Mouse (Mus musculus) liver, embryonic 16.5 days (tissue): ENCODE measurements around the gene Ruvbl2. TPM values are rescaled to one million over a fixed set of nuclear protein-coding genes. Genes with fewer than 3 reads are reported as not detected.

Experiments
- ATAC-seq: fragments of 200-750 bp; cut with Nextera tagmentation; 2 replicates; pipeline ENCODE4 v1.8.0; 2017; ENCODE audit warnings: low read depth, mild to moderate bottlenecking, moderate number of reproducible peaks, moderate library complexity
- H3K27ac ChIP-seq: fragments of 300-500 bp; sonication (generic); 2 replicates; pipeline ENCODE4 v1.5.1; 2014; ENCODE audit warnings: mild to moderate bottlenecking, low read length
- H3K27me3 ChIP-seq: fragments of 300-500 bp; sonication (generic); 2 replicates; pipeline ENCODE4 v1.6.1; 2014; ENCODE audit warnings: low read depth, low read length, mixed read lengths; ENCODE audit not compliant: control insufficient read depth, insufficient read depth
- H3K36me3 ChIP-seq: fragments of 300-500 bp; sonication (generic); 2 replicates; pipeline ENCODE4 v1.6.1; 2014; ENCODE audit warnings: mild to moderate bottlenecking; ENCODE audit not compliant: control insufficient read depth, insufficient read depth
- H3K4me1 ChIP-seq: fragments of 300-500 bp; sonication (generic); 2 replicates; pipeline ENCODE4 v1.6.1; 2014; ENCODE audit warnings: low read depth, low read length, mixed read lengths; ENCODE audit not compliant: control insufficient read depth
- H3K4me2 ChIP-seq: fragments of 300-500 bp; sonication (generic); 2 replicates; pipeline ENCODE4 v1.6.1; 2014; ENCODE audit warnings: low read depth, low read length, mixed read lengths
- H3K4me3 ChIP-seq: fragments of 300-500 bp; sonication (generic); 2 replicates; pipeline ENCODE4 v1.5.1; 2014; ENCODE audit warnings: low read depth, mild to moderate bottlenecking, low read length
- H3K9ac ChIP-seq: fragments of 300-500 bp; sonication (generic); 2 replicates; pipeline ENCODE4 v1.6.1; 2014; ENCODE audit warnings: low read depth, low read length
- H3K9me3 ChIP-seq: fragments of 300-500 bp; sonication (generic); replicated peaks from 2 replicates; pipeline ENCODE4 v1.6.1; 2016; ENCODE audit warnings: low read length; ENCODE audit not compliant: control insufficient read depth
- WGBS: fragments of 180-500 bp; shearing (Covaris S2); extraction: QIAGEN DNeasy Blood & Tissue Kit; methylation state at CpG from one replicate; pipeline ENCODE4 v1.1.7; 2014; ENCODE audit not compliant: insufficient replicate concordance; 5-methylcytosine and 5-hydroxymethylcytosine counted together
- polyA plus RNA-seq: library from polyadenylated mRNA; unstranded; fragments of >200 nt; fragmentation: Nextera tagmentation; extraction: Ambion mirVana; gene quantifications from 2 replicates; pipeline ENCODE4 v1.2.1, GENCODE M21; 2015

The Ruvbl2 gene
- polyA plus RNA-seq, 1 experiment from 2014 or later, result 59.4 TPM

DNA sequence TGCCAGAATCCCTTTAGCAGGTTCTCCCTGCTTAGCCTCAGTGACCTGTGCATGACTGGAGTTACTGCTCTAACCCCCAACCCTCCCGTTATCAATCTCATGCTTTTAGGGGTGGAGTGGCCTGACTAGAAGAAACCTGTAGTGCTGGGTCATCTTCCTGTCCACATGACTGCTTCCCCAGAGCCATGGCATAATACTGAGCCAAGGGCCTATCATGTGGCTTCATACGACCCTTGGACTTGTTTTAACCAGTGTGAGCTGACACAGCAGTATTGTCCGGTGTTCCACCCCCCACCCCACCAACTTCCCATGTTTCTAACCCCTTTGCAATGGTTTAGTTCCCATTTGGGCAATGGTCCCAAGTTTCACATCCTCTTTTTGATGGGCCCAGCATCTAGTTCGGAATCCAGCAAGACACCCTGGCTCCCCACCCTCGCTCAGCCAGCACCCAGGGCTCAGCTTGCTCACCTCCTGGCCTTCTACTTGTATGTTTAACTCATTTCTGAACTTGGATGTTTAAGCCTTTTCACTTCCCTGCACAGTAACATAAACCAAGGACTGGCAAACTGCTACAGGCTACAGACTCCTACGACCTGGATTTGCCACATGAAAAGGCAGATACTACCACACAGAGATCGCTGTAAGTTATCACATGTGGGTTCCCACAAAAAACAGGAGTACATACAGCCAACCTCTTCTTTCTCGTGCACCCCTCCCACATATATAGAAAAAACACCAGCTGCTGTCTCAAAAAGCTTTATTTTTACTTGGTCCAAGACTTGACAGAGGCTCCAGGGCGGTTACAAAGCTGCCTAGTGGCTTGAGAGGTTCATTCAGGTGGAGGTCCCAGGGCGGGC lies 19.5 kb upstream of the Ruvbl2 start:
- Histone ChIP-seq H3K9me3 (no peaks in the 10 kb centered on the region), H3K4me3 (peak overlapping the region; percentile 70), H3K4me1 (peaks cover 50% of the 10 kb centered on the region), H3K4me2 (peak overlapping the region; percentile 84), H3K27ac (peak overlapping the region; percentile 93), H3K27me3 (no peaks in the 10 kb centered on the region), H3K36me3 (peaks cover 27% of the 10 kb centered on the region), H3K9ac (peak overlapping the region; percentile 43)
- peak; percentile 15 for ATAC-seq
- 40% methylated on average over 10 of the region's 10 CpGs for WGBS

GRCm38 (mm10) chr7:45456721-45457203 lies 18.9 kb upstream of the Ruvbl2 start:
- ATAC-seq, result no peak
- peaks cover 25% of the 10 kb centered on the region for H3K36me3 ChIP-seq
- H3K4me2 ChIP-seq, result peak overlapping the region; percentile 84
- H3K27ac ChIP-seq, result peak overlapping the region; percentile 93
- H3K9ac ChIP-seq, result no peak overlapping the region; the same call in 1 of the 2 replicates
- H3K4me3 ChIP-seq, result peak overlapping the region; percentile 70
- H3K27me3 ChIP-seq, result no peaks in the 10 kb centered on the region
- no peaks in the 10 kb centered on the region for H3K9me3 ChIP-seq
- H3K4me1 ChIP-seq, result peaks cover 47% of the 10 kb centered on the region
- WGBS, result 47% methylated on average over 9 of the region's 9 CpGs

- Histone ChIP-seq H3K4me1 (peaks cover 48% of the 10 kb centered on the region), H3K4me2 (no peak overlapping the region), H3K36me3 (peaks cover 25% of the 10 kb centered on the region), H3K27ac (peak overlapping the region; percentile 93; the same call in 1 of the 2 replicates), H3K9ac (no peak overlapping the region), H3K27me3 (no peaks in the 10 kb centered on the region), H3K4me3 (no peak overlapping the region), H3K9me3 (no peaks in the 10 kb centered on the region)
- WGBS, result 76% methylated on average over 13 of the region's 13 CpGs
- ATAC-seq, result no peak
Observed at GRCm38 (mm10) chr7:45455932-45456696, 18.2 kb upstream of the Ruvbl2 start.

- Histone ChIP-seq H3K36me3 (peaks cover 25% of the 10 kb centered on the region), H3K4me3 (no peak overlapping the region), H3K4me1 (peaks cover 36% of the 10 kb centered on the region), H3K9me3 (no peaks in the 10 kb centered on the region), H3K9ac (no peak overlapping the region), H3K27me3 (no peaks in the 10 kb centered on the region), H3K27ac (no peak overlapping the region), H3K4me2 (no peak overlapping the region)
- WGBS, result 89% methylated on average over 15 of the region's 15 CpGs
- ATAC-seq, result no peak
Observed at GRCm38 (mm10) chr7:45454971-45455370, 17.1 kb upstream of the Ruvbl2 start.

GRCm38 (mm10) chr7:45451344-45451982 lies 13.6 kb upstream of the Ruvbl2 start:
- no peak overlapping the region for H3K27ac ChIP-seq
- peak; percentile 76 for ATAC-seq
- no peak overlapping the region for H3K4me3 ChIP-seq
- no peaks in the 10 kb centered on the region for H3K9me3 ChIP-seq
- no peak overlapping the region for H3K9ac ChIP-seq
- no peak overlapping the region for H3K4me2 ChIP-seq
- H3K27me3 ChIP-seq, result no peaks in the 10 kb centered on the region
- WGBS, result 51% methylated on average over 23 of the region's 23 CpGs
- H3K4me1 ChIP-seq, result peaks cover 20% of the 10 kb centered on the region
- H3K36me3 ChIP-seq, result peaks cover 5% of the 10 kb centered on the region; the same call in 1 of the 2 replicates

DNA sequence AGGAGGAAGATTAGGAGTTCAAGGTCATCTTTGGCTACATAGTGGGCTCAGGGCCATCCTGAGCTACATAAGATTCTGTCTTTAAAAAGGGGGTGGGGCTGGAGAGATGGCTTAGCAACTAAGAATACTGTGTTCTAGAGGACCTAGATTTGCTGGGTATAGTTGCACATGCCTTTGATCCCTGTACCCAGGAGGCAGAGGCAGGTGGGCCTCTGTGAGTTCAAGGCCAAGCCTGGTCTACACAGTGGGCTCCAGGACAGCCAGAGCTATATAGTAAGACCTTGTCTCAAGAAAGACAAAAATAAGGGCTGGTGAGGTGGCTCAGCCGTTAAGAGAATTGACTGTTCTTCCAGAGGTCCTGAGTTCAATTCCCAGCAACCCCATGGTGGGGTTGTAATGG lies 12.1 kb upstream of the Ruvbl2 start:
- WGBS, result 84% methylated on average over 1 of the region's 1 CpGs
- no peak overlapping the region for H3K4me3 ChIP-seq
- H3K4me1 ChIP-seq, result peaks cover 14% of the 10 kb centered on the region
- no peak overlapping the region for H3K27ac ChIP-seq
- H3K36me3 ChIP-seq, result peaks cover 5% of the 10 kb centered on the region
- no peaks in the 10 kb centered on the region for H3K9me3 ChIP-seq
- no peak overlapping the region for H3K4me2 ChIP-seq
- H3K27me3 ChIP-seq, result no peaks in the 10 kb centered on the region
- no peak for ATAC-seq
- no peak overlapping the region for H3K9ac ChIP-seq

DNA sequence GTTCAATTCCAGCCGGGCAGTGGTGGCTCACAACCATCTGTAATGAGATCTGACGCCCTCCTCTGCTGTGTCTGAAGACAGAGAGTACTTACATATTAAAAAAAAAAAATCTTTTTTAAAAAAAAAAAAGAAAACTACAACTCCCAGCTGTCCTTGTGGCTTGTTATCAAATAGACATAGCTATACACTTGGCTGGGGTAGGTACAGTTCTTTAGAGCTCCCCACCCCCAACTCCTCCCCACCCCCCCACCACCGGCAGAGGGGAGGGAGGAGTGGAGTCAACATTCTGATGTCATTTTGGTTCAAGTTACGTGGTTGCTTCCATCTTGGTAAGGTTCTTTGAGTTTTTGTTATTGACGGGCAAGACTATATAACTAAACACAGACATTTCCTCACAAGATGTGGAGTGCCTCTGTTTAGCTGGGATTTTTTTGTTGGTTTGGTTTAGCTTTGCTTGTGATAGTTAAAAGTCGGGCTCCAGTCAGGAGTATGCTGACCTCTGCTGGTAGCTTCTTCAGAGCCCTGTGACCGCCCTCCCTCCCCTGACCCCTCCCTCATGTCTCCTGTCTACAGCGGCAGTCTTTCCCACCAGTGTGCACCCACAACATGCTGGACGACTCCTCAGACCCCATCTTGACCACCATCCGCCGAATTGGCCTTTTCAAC lies 9.6 kb upstream of the Ruvbl2 start:
- Histone ChIP-seq H3K4me2 (0 out of 2 replicates have a peak overlapping the region, but pooled peaks have one; percentile 18), H3K36me3 (no peaks in the 10 kb centered on the region; the same call in 1 of the 2 replicates), H3K27me3 (no peaks in the 10 kb centered on the region), H3K9me3 (no peaks in the 10 kb centered on the region), H3K27ac (no peak overlapping the region), H3K4me1 (peaks cover 14% of the 10 kb centered on the region), H3K9ac (no peak overlapping the region), H3K4me3 (no peak overlapping the region)
- 25% methylated on average over 11 of the region's 11 CpGs for WGBS
- peak; percentile 49; the same call in 1 of the 2 replicates for ATAC-seq

DNA sequence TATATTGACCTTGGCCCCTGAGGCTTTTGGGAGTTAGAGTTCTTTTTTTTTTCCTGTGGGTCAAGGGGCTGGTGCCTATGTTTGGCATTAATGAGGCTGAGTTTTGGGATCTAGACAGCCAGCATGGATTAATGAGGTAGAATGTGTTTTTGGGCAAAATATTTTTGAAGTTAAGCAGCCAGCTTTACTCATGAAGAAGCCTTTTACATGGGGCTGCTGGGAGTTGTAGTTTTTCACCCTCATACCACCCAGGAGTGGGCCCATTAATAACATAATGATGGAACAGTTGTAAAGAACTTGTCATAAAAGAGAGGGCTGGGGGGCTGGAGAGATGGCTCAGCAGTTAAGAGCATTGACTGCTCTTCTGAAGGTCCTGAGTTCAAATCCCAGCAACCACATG lies 8.7 kb upstream of the Ruvbl2 start:
- Histone ChIP-seq H3K27ac (no peak overlapping the region), H3K4me1 (peaks cover 10% of the 10 kb centered on the region), H3K4me2 (no peak overlapping the region), H3K27me3 (no peaks in the 10 kb centered on the region), H3K4me3 (no peak overlapping the region), H3K36me3 (no peaks in the 10 kb centered on the region; the same call in 1 of the 2 replicates), H3K9ac (no peak overlapping the region), H3K9me3 (no peaks in the 10 kb centered on the region)
- ATAC-seq, result no peak
